Mouse (Mus musculus): Measurements from ENCODE around the gene 2510039O18Rik. TPM values are rescaled to one million over a fixed set of nuclear protein-coding genes. Genes with fewer than 3 reads are reported as not detected.

2510039O18Rik gene
- 32.8 and 33.9 TPM in 2 replicates for total RNA-seq (2012; rRNA removed)
- total RNA-seq (2014; rRNA removed), result 22.1 and 23.9 TPM in 2 replicates
- 23.6 and 27.9 TPM in 2 replicates for polyA plus RNA-seq (2012; ENCODE audit: insufficient read length, low read depth)

DNA sequence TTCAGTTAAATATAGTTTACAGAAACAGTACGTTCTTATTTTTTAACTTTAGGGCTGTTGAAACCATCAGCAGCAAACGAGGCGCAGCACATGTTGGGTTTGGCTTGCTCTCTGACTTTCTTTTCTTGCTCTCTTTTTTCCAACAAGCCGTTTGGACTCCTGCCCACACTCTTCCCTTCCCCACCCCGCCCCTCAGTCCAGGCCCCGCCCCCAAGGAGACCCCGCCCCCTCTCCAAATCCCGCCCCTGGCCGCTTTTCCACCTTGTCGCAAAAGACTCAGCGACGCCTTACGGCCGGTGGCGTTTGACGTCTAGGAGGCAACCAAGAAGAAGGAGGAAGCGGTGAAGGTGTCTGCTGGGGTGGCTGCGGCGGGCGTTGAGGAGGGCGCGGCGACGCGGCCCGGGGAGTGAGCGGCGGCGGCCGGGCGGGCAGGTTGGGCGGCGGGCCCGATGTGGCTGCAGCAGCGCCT lies at the start of gene 2510039O18Rik:
2510039O18Rik (plus strand) TSS at position 320 of the 469 bp plus-strand sequence.
- DNase-seq (ENCODE audit: extremely low read depth), result peak; percentile 90
- H3K27ac ChIP-seq (ENCODE audit: insufficient read depth, low read depth), result no peak within 1 kb of the TSS
- H3K36me3 ChIP-seq (replicated peaks in 1 of 2; ENCODE audit: control insufficient read depth in 1 of 2, insufficient read depth in 1 of 2, low read length in 1 of 2), result peaks cover 18 to 31% of the 10 kb centered on the region in 2 experiments
- H3K79me2 ChIP-seq (replicated peaks; ENCODE audit: control insufficient read depth, extremely low read depth, insufficient read depth, poor library complexity, severe bottlenecking), result peaks cover 28% of the 10 kb centered on the region
- peaks cover 32% of the 10 kb centered on the region for H3K27me3 ChIP-seq (replicated peaks)
- peak within 1 kb of the TSS; percentile 80 for H3K4me2 ChIP-seq (ENCODE audit: insufficient read depth, low read depth, poor library complexity, severe bottlenecking)
- dilution Hi-C loops (cut with MboI; ENCODE audit: extremely low pct_ligation_motif_present, extremely low pct_unique_long_range_greater_than_20kb, low sequenced_read_pairs), result no loop called here
- in situ Hi-C loops (cut with MboI; ENCODE audit: low pct_ligation_motif_present, low pct_unique_long_range_greater_than_20kb, low sequenced_read_pairs), result no loop called here
- peaks cover 16 to 44% of the 10 kb centered on the region in 2 experiments for H3K4me1 ChIP-seq (ENCODE audit: control insufficient read depth in 1 of 2, insufficient read depth in 2 of 2)
- no peaks in the 10 kb centered on the region for H3K9me3 ChIP-seq (replicated peaks; ENCODE audit: low read length)
- TF ChIP-seq NELFE (IDR thresholded peaks at IDR 0.05; ENCODE audit: low read depth, low read length), result peak; percentile 66
- TF ChIP-seq KAT2A (IDR thresholded peaks at IDR 0.05; ENCODE audit: insufficient replicate concordance, low read length), result 0 out of 2 replicates have a peak, but pooled peaks have one; percentile 39
- peak; percentile 32; the same call in 1 of the 2 replicates for TF ChIP-seq POLR2AphosphoS2 (IDR thresholded peaks at IDR 0.05; ENCODE audit: low read depth, low read length)
- TF ChIP-seq EP300 (IDR thresholded peaks at IDR 0.05; ENCODE audit: low read length), result no peak
- TF ChIP-seq MYC (IDR thresholded peaks at IDR 0.05; ENCODE audit: low read depth, low read length), result peak; percentile 42; the same call in 1 of the 2 replicates
- TF ChIP-seq HCFC1 (IDR thresholded peaks at IDR 0.05; ENCODE audit: low read depth, low read length), result peak; percentile 79
- no peak for TF ChIP-seq ZC3H11A (IDR thresholded peaks at IDR 0.05; ENCODE audit: low read depth, low read length)
- no peak for TF ChIP-seq CHD1 (IDR thresholded peaks at IDR 0.05; ENCODE audit: low read depth, low read length)
- TF ChIP-seq SMC3 (IDR thresholded peaks at IDR 0.05; ENCODE audit: low read depth, low read length), result no peak
- no peak for TF ChIP-seq ZNF384 (IDR thresholded peaks at IDR 0.05; ENCODE audit: low read depth, low read length)
- no peak for TF ChIP-seq TBP (conservative IDR thresholded peaks at IDR 0.05; ENCODE audit: low read depth, low read length)
- TF ChIP-seq ZMIZ1 (IDR thresholded peaks at IDR 0.05; ENCODE audit: low read depth, low read length), result 0 out of 2 replicates have a peak, but pooled peaks have one; percentile 69
- no peak for TF ChIP-seq BHLHE40 (IDR thresholded peaks at IDR 0.05; ENCODE audit: low read depth, low read length)
- no peak for TF ChIP-seq CTCF (conservative IDR thresholded peaks at IDR 0.05 in 1 of 2, IDR thresholded peaks at IDR 0.05 in 1 of 2; ENCODE audit: low read depth in 2 of 2, low read length in 2 of 2)
- 0 out of 2 replicates have a peak, but pooled peaks have one; percentile 17 for TF ChIP-seq UBTF (IDR thresholded peaks at IDR 0.05; ENCODE audit: low read depth, low read length)
- no peak for TF ChIP-seq MAX (IDR thresholded peaks at IDR 0.05; ENCODE audit: low read length)
- peak; percentile 72 for TF ChIP-seq SIN3A (IDR thresholded peaks at IDR 0.05; ENCODE audit: low read length)
- TF ChIP-seq USF2 (conservative IDR thresholded peaks at IDR 0.05; ENCODE audit: low read depth, low read length), result no peak
- TF ChIP-seq ZKSCAN1 (IDR thresholded peaks at IDR 0.05; ENCODE audit: borderline replicate concordance, low read depth, low read length), result no peak
- no peak for TF ChIP-seq CHD2 (IDR thresholded peaks at IDR 0.05; ENCODE audit: low read length)
- no peak for TF ChIP-seq USF1 (IDR thresholded peaks at IDR 0.05; ENCODE audit: low read depth, low read length)
- no peak for TF ChIP-seq PAX5 (IDR thresholded peaks at IDR 0.05; ENCODE audit: low read length)
- TF ChIP-seq IRF4 (IDR thresholded peaks at IDR 0.05; ENCODE audit: low read depth, low read length), result no peak
- no peak for TF ChIP-seq RCOR1 (conservative IDR thresholded peaks at IDR 0.05; ENCODE audit: low read depth, low read length)
- peak; percentile 68; the same call in 1 of the 2 replicates for TF ChIP-seq TCF12 (IDR thresholded peaks at IDR 0.05; ENCODE audit: low read depth, low read length)
- no peak for TF ChIP-seq JUND (conservative IDR thresholded peaks at IDR 0.05; ENCODE audit: low read depth, low read length)
- TF ChIP-seq RAD21 (IDR thresholded peaks at IDR 0.05; ENCODE audit: low read depth, low read length), result no peak
- TF ChIP-seq GABPA (IDR thresholded peaks at IDR 0.05; ENCODE audit: insufficient replicate concordance, low read depth, low read length), result no peak
- TF ChIP-seq E2F4 (IDR thresholded peaks at IDR 0.05; ENCODE audit: insufficient replicate concordance, low read depth, low read length), result no peak
- peak; percentile 43; the same call in 1 of the 2 replicates for TF ChIP-seq MXI1 (IDR thresholded peaks at IDR 0.05; ENCODE audit: low read depth, low read length)
- peak; percentile 8; the same call in 1 of the 2 replicates for TF ChIP-seq MEF2A (IDR thresholded peaks at IDR 0.05; ENCODE audit: borderline replicate concordance, low read depth, low read length)
- TF ChIP-seq MAFK (IDR thresholded peaks at IDR 0.05; ENCODE audit: insufficient replicate concordance, low read length), result no peak
- TF ChIP-seq ELF1 (IDR thresholded peaks at IDR 0.05; ENCODE audit: low read depth, low read length), result peak; percentile 84
- TF ChIP-seq MAZ (IDR thresholded peaks at IDR 0.05; ENCODE audit: low read depth, low read length), result no peak
- TF ChIP-seq ETS1 (conservative IDR thresholded peaks at IDR 0.05; ENCODE audit: low read depth, low read length), result no peak
- no peak for TF ChIP-seq NRF1 (IDR thresholded peaks at IDR 0.05; ENCODE audit: low read depth, low read length)
- no peak for TF ChIP-seq JUN (IDR thresholded peaks at IDR 0.05; ENCODE audit: insufficient read depth, low read depth, low read length)
- peak; percentile 82 for TF ChIP-seq POLR2A (IDR thresholded peaks at IDR 0.05; ENCODE audit: low read depth, low read length)
- peak within 1 kb of the TSS; percentile 61 to 100 (median 98) for H3K4me3 ChIP-seq (replicated peaks in 1 of 3; ENCODE audit: low read depth in 2 of 3, low read length in 2 of 3, poor library complexity in 1 of 3)
- peak within 1 kb of the TSS; percentile 85 for H3K9ac ChIP-seq (ENCODE audit: insufficient read depth, low read depth)

All from CH12.LX (cell line).